Mouse (Mus musculus) CH12.LX (cell line): ENCODE results near the gene Snai1.

Experiments used
- CTCF ChIP-seq, 2 experiments: IDR thresholded peaks in 1 of 2; conservative IDR thresholded peaks in 1 of 2; 2 replicates each; pipeline ENCODE4 v1.5.1; 2011 to 2012; ENCODE audit warnings: low read depth in 2 of 2, low read length in 2 of 2, improper control_type of control experiment in 1 of 2, inconsistent platforms in 1 of 2, mild to moderate bottlenecking in 1 of 2, moderate library complexity in 1 of 2
- KAT2A ChIP-seq: IDR thresholded peaks from 2 replicates; pipeline ENCODE4 v1.6.1; 2012; ENCODE audit warnings: low read length, improper control_type of control experiment, inconsistent platforms; ENCODE audit not compliant: insufficient replicate concordance
- SIN3A ChIP-seq: IDR thresholded peaks from 2 replicates; pipeline ENCODE4 v1.6.1; 2012; ENCODE audit warnings: low read length, improper control_type of control experiment, inconsistent platforms

- TF ChIP-seq KAT2A: no peak
- TF ChIP-seq CTCF (conservative IDR thresholded peaks at IDR 0.05 in 1 of 2, IDR thresholded peaks at IDR 0.05 in 1 of 2; ENCODE audit: low read depth in 2 of 2, low read length in 2 of 2): no peak
- TF ChIP-seq SIN3A: no peak
Observed at GRCm38 (mm10) chr2:167583161-167583952, 45.4 kb downstream of the Snai1 start.
